Mouse (Mus musculus): Measurements from ENCODE around the gene Scd2. TPM values are rescaled to one million over a fixed set of nuclear protein-coding genes. Genes with fewer than 3 reads are reported as not detected.
"Not testable (repeated sequence)": the region's sequence is repeated elsewhere in the genome, so short reads cannot be mapped to it uniquely, and the experiment has no call there.

Gene Scd2
- polyA plus RNA-seq, 1 experiment from 2014 or later = 249 TPM

- not testable (repeated sequence) for H3K27me3 ChIP-seq; H3K9me3 ChIP-seq; ATAC-seq (ENCODE audit: low FRiP score); H3K4me3 ChIP-seq; H3K27ac ChIP-seq; H3K9ac ChIP-seq; H3K4me2 ChIP-seq
- Histone ChIP-seq H3K4me1 (replicated peaks) (peaks cover 34% of the 10 kb centered on the region), H3K36me3 (peaks cover 36% of the 10 kb centered on the region)
- WGBS = 78% methylated on average over 1 of the region's 1 CpGs
These were observed 16.7 kb downstream of the Scd2 start for GRCm38 (mm10) chr19:44310155-44310575.

DNA sequence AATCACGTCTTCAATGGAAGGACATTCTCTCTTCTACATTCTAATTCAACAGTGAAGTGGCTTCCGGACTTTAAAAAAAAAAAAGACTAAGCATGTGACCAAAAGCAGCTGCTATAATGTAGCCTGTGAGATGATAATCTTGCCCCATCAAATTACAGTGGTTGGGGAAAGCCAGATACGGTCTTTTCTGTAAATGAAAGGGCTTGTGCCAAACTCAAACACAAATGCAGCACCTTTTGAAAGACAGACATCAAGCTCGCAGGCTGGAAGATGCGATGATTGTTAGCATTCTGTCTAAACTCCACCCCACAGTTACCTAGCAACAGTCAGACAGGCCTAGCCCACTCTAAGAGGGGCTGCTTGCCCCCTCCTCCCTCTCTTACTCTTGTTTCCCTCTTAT, 17.3 kb downstream of the Scd2 start:
- ATAC-seq (ENCODE audit: low FRiP score) = no peak
- H3K9ac ChIP-seq = no peak overlapping the region
- H3K27me3 ChIP-seq = no peaks in the 10 kb centered on the region
- no peak overlapping the region for H3K4me2 ChIP-seq
- peaks cover 29% of the 10 kb centered on the region for H3K36me3 ChIP-seq
- H3K4me3 ChIP-seq = no peak overlapping the region
- H3K9me3 ChIP-seq = no peaks in the 10 kb centered on the region
- WGBS = 19% methylated on average over 5 of the region's 5 CpGs
- H3K27ac ChIP-seq = peak overlapping the region; percentile 55; the same call in 1 of the 2 replicates
- H3K4me1 ChIP-seq (replicated peaks) = peaks cover 33% of the 10 kb centered on the region

- no peak overlapping the region for H3K4me2 ChIP-seq
- peak; percentile 12; the same call in 1 of the 2 replicates for ATAC-seq (ENCODE audit: low FRiP score)
- no peaks in the 10 kb centered on the region for H3K27me3 ChIP-seq
- WGBS = 28% methylated on average over 8 of the region's 8 CpGs
- no peak overlapping the region for H3K9ac ChIP-seq
- H3K27ac ChIP-seq = peak overlapping the region; percentile 55
- H3K9me3 ChIP-seq = no peaks in the 10 kb centered on the region
- peaks cover 23% of the 10 kb centered on the region for H3K36me3 ChIP-seq
- H3K4me3 ChIP-seq = no peak overlapping the region
- peaks cover 32% of the 10 kb centered on the region for H3K4me1 ChIP-seq (replicated peaks)
These were observed 18.0 kb downstream of the Scd2 start for GRCm38 (mm10) chr19:44311306-44312006.

- 20% methylated on average over 4 of the region's 4 CpGs for WGBS
- H3K36me3 ChIP-seq = peaks cover 17% of the 10 kb centered on the region
- H3K4me3 ChIP-seq = no peak overlapping the region
- peak overlapping the region; percentile 55; the same call in 1 of the 2 replicates for H3K27ac ChIP-seq
- peaks cover 30% of the 10 kb centered on the region for H3K4me1 ChIP-seq (replicated peaks)
- ATAC-seq (ENCODE audit: low FRiP score) = no peak
- no peaks in the 10 kb centered on the region for H3K27me3 ChIP-seq
- no peaks in the 10 kb centered on the region for H3K9me3 ChIP-seq
- no peak overlapping the region for H3K4me2 ChIP-seq
- H3K9ac ChIP-seq = no peak overlapping the region
These were observed 18.5 kb downstream of the Scd2 start for GRCm38 (mm10) chr19:44312007-44312360.

GRCm38 (mm10) chr19:44313066-44313465, 19.6 kb downstream of the Scd2 start:
- Histone ChIP-seq H3K4me1 (replicated peaks) (peaks cover 30% of the 10 kb centered on the region), H3K9me3 (no peaks in the 10 kb centered on the region), H3K36me3 (peaks cover 9% of the 10 kb centered on the region), H3K27me3 (no peaks in the 10 kb centered on the region), H3K4me3 (no peak overlapping the region), H3K9ac (no peak overlapping the region), H3K4me2 (no peak overlapping the region), H3K27ac (no peak overlapping the region)
- ATAC-seq (ENCODE audit: low FRiP score) = no peak
- 79% methylated on average over 3 of the region's 3 CpGs for WGBS

- H3K4me2 ChIP-seq = peak overlapping the region; percentile 79
- WGBS = 3% methylated on average over 18 of the region's 18 CpGs
- peaks cover 3% of the 10 kb centered on the region for H3K36me3 ChIP-seq
- no peaks in the 10 kb centered on the region; the same call in 1 of the 2 replicates for H3K9me3 ChIP-seq
- H3K4me1 ChIP-seq (replicated peaks) = peaks cover 30% of the 10 kb centered on the region
- ATAC-seq (ENCODE audit: low FRiP score) = peak; percentile 92
- no peaks in the 10 kb centered on the region for H3K27me3 ChIP-seq
- peak overlapping the region; percentile 67 for H3K27ac ChIP-seq
- H3K4me3 ChIP-seq = peak overlapping the region; percentile 54
- H3K9ac ChIP-seq = peak overlapping the region; percentile 69
These were observed 20.9 kb downstream of the Scd2 start for GRCm38 (mm10) chr19:44314327-44314759.

- H3K9ac ChIP-seq = peak overlapping the region; percentile 69
- peak overlapping the region; percentile 54 for H3K4me3 ChIP-seq
- peaks cover 30% of the 10 kb centered on the region for H3K4me1 ChIP-seq (replicated peaks)
- ATAC-seq (ENCODE audit: low FRiP score) = peak; percentile 66
- no peaks in the 10 kb centered on the region for H3K27me3 ChIP-seq
- peak overlapping the region; percentile 79 for H3K4me2 ChIP-seq
- H3K9me3 ChIP-seq = no peaks in the 10 kb centered on the region; the same call in 1 of the 2 replicates
- WGBS = under 1% methylated on average over 11 of the region's 11 CpGs
- peak overlapping the region; percentile 67 for H3K27ac ChIP-seq
- no peaks in the 10 kb centered on the region for H3K36me3 ChIP-seq
These were observed 21.5 kb downstream of the Scd2 start for GRCm38 (mm10) chr19:44314871-44315414.

GRCm38 (mm10) chr19:44316752-44317315, 23.4 kb downstream of the Scd2 start:
- H3K27me3 ChIP-seq = no peaks in the 10 kb centered on the region
- H3K4me1 ChIP-seq (replicated peaks) = peaks cover 12% of the 10 kb centered on the region
- no peak overlapping the region for H3K4me3 ChIP-seq
- H3K9ac ChIP-seq = no peak overlapping the region
- no peak overlapping the region for H3K27ac ChIP-seq
- WGBS = 81% methylated on average over 5 of the region's 5 CpGs
- H3K4me2 ChIP-seq = no peak overlapping the region
- H3K9me3 ChIP-seq = no peaks in the 10 kb centered on the region; the same call in 1 of the 2 replicates
- ATAC-seq (ENCODE audit: low FRiP score) = no peak
- no peaks in the 10 kb centered on the region for H3K36me3 ChIP-seq

GRCm38 (mm10) chr19:44317391-44317790, 23.9 kb downstream of the Scd2 start:
- WGBS = 73% methylated on average over 5 of the region's 5 CpGs
- H3K4me1 ChIP-seq (replicated peaks) = peaks cover 9% of the 10 kb centered on the region
- ATAC-seq (ENCODE audit: low FRiP score) = no peak

DNA sequence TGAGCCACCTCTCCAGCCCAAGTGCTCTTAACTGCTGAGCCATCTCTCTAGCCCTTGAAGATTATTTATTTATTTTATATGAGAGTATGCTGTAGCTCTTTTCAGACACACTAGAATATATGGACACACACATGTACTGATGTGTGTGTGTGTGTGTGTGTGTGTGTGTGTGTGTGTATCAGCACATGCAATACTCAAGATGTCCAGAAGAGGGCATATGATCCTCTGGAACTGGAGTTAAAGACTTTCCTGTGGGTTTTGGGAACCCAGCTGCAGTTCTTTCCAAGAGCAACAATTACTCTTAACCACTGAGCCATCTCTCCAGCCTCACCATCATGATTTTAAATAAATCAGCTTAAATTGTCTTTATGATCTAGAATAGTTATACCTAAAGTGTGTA, 25.1 kb downstream of the Scd2 start:
- Histone ChIP-seq H3K4me1 (replicated peaks) (peaks cover 9% of the 10 kb centered on the region), H3K9me3 (no peaks in the 10 kb centered on the region; the same call in 1 of the 2 replicates), H3K9ac (no peak overlapping the region), H3K27ac (no peak overlapping the region), H3K36me3 (no peaks in the 10 kb centered on the region), H3K4me3 (no peak overlapping the region), H3K4me2 (no peak overlapping the region), H3K27me3 (no peaks in the 10 kb centered on the region)
- ATAC-seq (ENCODE audit: low FRiP score) = no peak

More at GRCm38 (mm10) chr19:44317391-44317790, 23.9 kb downstream of the Scd2 start:
- Histone ChIP-seq H3K9me3 (no peaks in the 10 kb centered on the region; the same call in 1 of the 2 replicates), H3K27me3 (no peaks in the 10 kb centered on the region), H3K36me3 (no peaks in the 10 kb centered on the region), H3K9ac (no peak overlapping the region), H3K27ac (no peak overlapping the region), H3K4me2 (no peak overlapping the region), H3K4me3 (no peak overlapping the region)

DNA sequence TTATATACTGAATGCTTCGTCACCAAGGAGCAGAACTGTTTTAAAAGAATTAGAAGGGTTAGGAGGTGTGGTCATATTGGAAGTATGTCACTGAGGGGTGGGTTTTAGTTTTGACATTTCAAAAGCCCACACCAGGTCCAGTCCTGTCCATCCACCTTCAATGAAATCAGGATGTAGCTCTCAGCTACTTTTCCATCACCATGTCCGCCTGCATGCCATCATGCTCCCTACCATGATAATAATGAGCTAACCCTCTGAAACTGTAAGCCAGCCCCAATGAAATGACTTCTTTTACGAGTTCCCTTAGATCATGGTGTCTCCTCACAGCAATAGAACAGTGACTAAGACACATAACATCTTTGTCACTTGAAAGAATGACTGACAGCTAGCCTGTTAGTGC, 26.8 kb downstream of the Scd2 start:
- no peak overlapping the region for H3K4me2 ChIP-seq
- WGBS = 91% methylated on average over 3 of the region's 3 CpGs
- no peak for ATAC-seq (ENCODE audit: low FRiP score)
- no peak overlapping the region for H3K9ac ChIP-seq
- no peak overlapping the region for H3K27ac ChIP-seq
- H3K9me3 ChIP-seq = no peaks in the 10 kb centered on the region; the same call in 1 of the 2 replicates
- no peaks in the 10 kb centered on the region for H3K36me3 ChIP-seq
- H3K27me3 ChIP-seq = no peaks in the 10 kb centered on the region
- H3K4me3 ChIP-seq = no peak overlapping the region
- peaks cover under 1% of the 10 kb centered on the region for H3K4me1 ChIP-seq (replicated peaks)

- H3K9me3 ChIP-seq = no peaks in the 10 kb centered on the region; the same call in 1 of the 2 replicates
- H3K27ac ChIP-seq = no peak overlapping the region
- no peak overlapping the region for H3K4me2 ChIP-seq
- no peak for ATAC-seq (ENCODE audit: low FRiP score)
- H3K4me1 ChIP-seq (replicated peaks) = no peaks in the 10 kb centered on the region
- no peak overlapping the region for H3K4me3 ChIP-seq
- H3K36me3 ChIP-seq = no peaks in the 10 kb centered on the region
- WGBS = 81% methylated on average over 4 of the region's 4 CpGs
- no peak overlapping the region for H3K9ac ChIP-seq
- H3K27me3 ChIP-seq = no peaks in the 10 kb centered on the region
These were observed 27.7 kb downstream of the Scd2 start for GRCm38 (mm10) chr19:44321201-44321600.

Data from hindbrain, embryonic 13.5 days (tissue).